Mouse (Mus musculus) myocyte (in vitro differentiated cells): ENCODE results near the gene Alad.

Experiments used
- POLR2A ChIP-seq: IDR thresholded peaks from one replicate; pipeline ENCODE4 v1.6.1; 2011; ENCODE audit warnings: low read depth, mild to moderate bottlenecking, control low read depth, moderate library complexity; ENCODE audit not compliant: insufficient read length
- SRF ChIP-seq: IDR thresholded peaks from one replicate; pipeline ENCODE4 v1.6.1; 2011; ENCODE audit warnings: low read depth; ENCODE audit not compliant: control insufficient read depth, insufficient read length

DNA sequence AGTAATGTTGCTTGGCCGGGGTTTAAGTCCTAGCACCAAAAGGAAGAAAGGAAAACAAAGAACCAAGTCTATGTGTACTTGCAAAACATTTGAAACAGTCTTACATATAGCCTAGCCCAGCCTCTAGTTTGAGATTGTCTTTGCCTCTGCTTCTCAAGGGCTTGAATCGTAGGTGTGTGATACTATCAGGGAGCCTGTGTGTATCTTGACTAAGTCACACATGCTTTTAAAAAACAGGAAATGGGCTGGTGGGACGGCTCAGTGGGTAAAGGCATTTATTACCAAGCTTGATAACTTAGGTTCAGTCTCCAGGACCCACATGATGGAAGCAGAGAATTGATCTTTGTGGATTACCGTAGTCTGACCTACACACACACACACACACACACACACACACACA is 42.3 kb upstream of the Alad start:
- TF ChIP-seq SRF, result no peak
- no peak for TF ChIP-seq POLR2A
